Mouse (Mus musculus) embryonic fibroblast, embryonic 13.5 days (primary cell): Measurements from ENCODE around the gene Ndst2.

Experiments
- CTCF ChIP-seq: IDR thresholded peaks from 2 replicates; pipeline ENCODE4 v1.5.1; 2011; ENCODE audit warnings: mild to moderate bottlenecking, control low read depth, low read length, moderate library complexity, borderline replicate concordance; ENCODE audit not compliant: insufficient read depth
- POLR2A ChIP-seq: IDR thresholded peaks from 2 replicates; pipeline ENCODE4 v1.6.1; 2011; ENCODE audit warnings: low read depth, mild to moderate bottlenecking, control low read depth, low read length, moderate library complexity

GRCm38 (mm10) chr14:20681742-20682141 lies 52.6 kb downstream of the Ndst2 start:
- TF ChIP-seq CTCF (no peak), POLR2A (no peak)
